Mouse (Mus musculus) neural tube, embryonic 11.5 days (tissue): ENCODE results near the gene Lexm. TPM values are rescaled to one million over a fixed set of nuclear protein-coding genes. Genes with fewer than 3 reads are reported as not detected.

Experiments
- ATAC-seq: fragments of 200-750 bp; cut with Nextera tagmentation; 2 replicates; pipeline ENCODE4 v1.8.0; 2017; ENCODE audit warnings: moderate number of reproducible peaks, mild to moderate bottlenecking, moderate TSS enrichment, moderate library complexity; ENCODE audit not compliant: insufficient read depth, low FRiP score, low TSS enrichment
- DNase-seq: peaks from one replicate; pipeline ENCODE4 v3.0.0-alpha.2; 2015; ENCODE audit warnings: low spot score
- H3K27ac ChIP-seq: fragments of 300-500 bp; sonication (generic); 2 replicates; pipeline ENCODE4 v1.5.1; 2014; ENCODE audit warnings: low read depth, mild to moderate bottlenecking, low read length
- H3K27me3 ChIP-seq: fragments of 300-500 bp; sonication (generic); 2 replicates; pipeline ENCODE4 v1.6.1; 2014; ENCODE audit warnings: mild to moderate bottlenecking, low read length, mixed read lengths; ENCODE audit not compliant: control insufficient read depth, insufficient read depth
- H3K36me3 ChIP-seq: fragments of 300-500 bp; sonication (generic); 2 replicates; pipeline ENCODE4 v1.6.1; 2014; ENCODE audit warnings: mild to moderate bottlenecking, low read length, moderate library complexity, mixed read lengths; ENCODE audit not compliant: control insufficient read depth, insufficient read depth
- H3K4me1 ChIP-seq: fragments of 300-500 bp; sonication (generic); 2 replicates; pipeline ENCODE4 v1.6.1; 2014; ENCODE audit warnings: low read length, mixed read lengths; ENCODE audit not compliant: control insufficient read depth, insufficient read depth
- H3K4me2 ChIP-seq: fragments of 300-500 bp; sonication (generic); 2 replicates; pipeline ENCODE4 v1.6.1; 2014; ENCODE audit warnings: low read depth, mild to moderate bottlenecking, moderate library complexity
- H3K4me3 ChIP-seq: fragments of 300-500 bp; sonication (generic); 2 replicates; pipeline ENCODE4 v1.5.1; 2014; ENCODE audit warnings: low read depth, low read length
- H3K9ac ChIP-seq: fragments of 300-500 bp; sonication (generic); 2 replicates; pipeline ENCODE4 v1.6.1; 2014; ENCODE audit warnings: mild to moderate bottlenecking, low read length
- H3K9me3 ChIP-seq: fragments of 300-500 bp; sonication (generic); 2 replicates; pipeline ENCODE4 v1.6.1; 2016; ENCODE audit warnings: low read length; ENCODE audit not compliant: control insufficient read depth
- WGBS: fragments of 180-500 bp; shearing (Covaris S2); extraction: QIAGEN DNeasy Blood & Tissue Kit; methylation state at CpG from one replicate; pipeline ENCODE4 v1.1.7; 2014; 5-methylcytosine and 5-hydroxymethylcytosine counted together
- polyA plus RNA-seq: library from polyadenylated mRNA; unstranded; fragments of >200 nt; fragmentation: Nextera tagmentation; extraction: Ambion mirVana; gene quantifications from 2 replicates; pipeline ENCODE4 v1.2.1, GENCODE M21; 2014

The Lexm gene
- polyA plus RNA-seq, 1 experiment from 2014 or later: 0.20 TPM

DNA sequence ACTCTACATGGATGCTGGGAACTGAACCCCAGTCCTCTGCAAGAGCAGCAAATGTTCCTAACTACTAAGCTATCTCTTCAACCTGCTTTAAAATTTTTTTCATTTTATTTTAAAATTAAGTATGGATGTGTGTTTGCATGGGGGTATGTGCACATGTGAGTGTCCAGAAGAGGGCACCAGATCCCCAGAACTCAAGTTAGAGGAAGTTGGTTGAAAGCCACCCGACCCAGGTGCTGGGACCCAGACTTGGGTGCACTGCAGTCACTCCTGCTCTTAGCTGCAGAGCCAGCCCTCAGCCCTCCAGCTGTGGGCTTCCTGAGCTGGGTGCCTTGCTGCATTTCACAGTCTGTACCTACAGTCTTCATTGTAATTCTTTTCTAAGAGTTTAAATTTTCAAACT is 17.6 kb downstream of the Lexm start:
- no peak overlapping the region for H3K4me2 ChIP-seq
- no peaks in the 10 kb centered on the region for H3K36me3 ChIP-seq
- H3K9me3 ChIP-seq: no peaks in the 10 kb centered on the region; the same call in 1 of the 2 replicates
- H3K27me3 ChIP-seq: no peaks in the 10 kb centered on the region
- H3K4me1 ChIP-seq: no peaks in the 10 kb centered on the region
- 69% methylated on average over 1 of the region's 1 CpGs for WGBS
- no peak for ATAC-seq
- no peak overlapping the region for H3K4me3 ChIP-seq
- H3K9ac ChIP-seq: no peak overlapping the region
- DNase-seq: no peak
- no peak overlapping the region for H3K27ac ChIP-seq

DNA sequence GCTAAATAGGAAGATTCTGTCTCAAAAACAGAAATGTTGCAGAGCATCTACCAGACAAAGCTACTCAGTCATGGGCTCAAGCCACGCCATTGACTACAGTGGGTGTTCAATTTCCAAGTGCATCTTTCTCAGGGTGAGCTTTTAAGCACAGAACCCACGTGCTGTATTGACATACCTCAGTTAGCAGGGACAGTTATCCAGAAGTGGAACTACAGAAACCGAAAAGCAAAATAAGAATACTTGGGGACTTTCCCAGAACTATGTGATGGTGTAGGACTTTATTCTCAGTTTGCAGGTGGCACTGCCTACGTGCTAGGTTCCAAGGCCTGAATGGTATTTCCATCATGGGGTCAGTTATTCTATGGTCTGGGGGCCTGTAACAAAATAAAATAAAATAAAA is 19.3 kb downstream of the Lexm start:
- WGBS: 81% methylated on average over 4 of the region's 4 CpGs
- Histone ChIP-seq H3K9ac (no peak overlapping the region), H3K4me1 (no peaks in the 10 kb centered on the region), H3K4me3 (no peak overlapping the region), H3K27ac (no peak overlapping the region), H3K9me3 (no peaks in the 10 kb centered on the region; the same call in 1 of the 2 replicates), H3K4me2 (no peak overlapping the region), H3K36me3 (no peaks in the 10 kb centered on the region), H3K27me3 (no peaks in the 10 kb centered on the region)
- no peak for ATAC-seq
- DNase-seq: no peak

DNA sequence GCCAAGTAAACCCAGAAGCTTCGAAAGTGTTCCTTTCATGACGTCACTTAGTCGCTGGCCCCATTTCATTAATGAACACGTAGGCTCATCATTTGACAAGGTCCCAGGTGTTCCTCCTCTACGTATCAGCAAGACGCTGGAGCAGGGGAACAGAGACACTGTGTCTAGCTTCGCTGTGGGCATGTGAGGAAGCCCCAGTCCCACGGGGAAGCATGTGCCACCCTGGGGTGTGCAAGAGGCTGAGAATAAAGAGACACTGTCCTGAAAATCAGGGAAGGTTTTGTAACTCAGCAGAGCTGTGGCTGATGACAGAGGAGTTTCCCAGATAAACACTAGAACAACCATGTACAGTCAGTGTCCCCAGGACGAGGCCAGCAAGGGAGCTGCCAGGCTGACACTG is 20.0 kb downstream of the Lexm start:
- Histone ChIP-seq H3K36me3 (no peaks in the 10 kb centered on the region), H3K9ac (no peak overlapping the region), H3K4me3 (no peak overlapping the region), H3K4me2 (no peak overlapping the region), H3K9me3 (no peaks in the 10 kb centered on the region; the same call in 1 of the 2 replicates), H3K4me1 (no peaks in the 10 kb centered on the region), H3K27me3 (no peaks in the 10 kb centered on the region), H3K27ac (no peak overlapping the region)
- WGBS: 82% methylated on average over 9 of the region's 9 CpGs
- DNase-seq (no peak), ATAC-seq (no peak)

DNA sequence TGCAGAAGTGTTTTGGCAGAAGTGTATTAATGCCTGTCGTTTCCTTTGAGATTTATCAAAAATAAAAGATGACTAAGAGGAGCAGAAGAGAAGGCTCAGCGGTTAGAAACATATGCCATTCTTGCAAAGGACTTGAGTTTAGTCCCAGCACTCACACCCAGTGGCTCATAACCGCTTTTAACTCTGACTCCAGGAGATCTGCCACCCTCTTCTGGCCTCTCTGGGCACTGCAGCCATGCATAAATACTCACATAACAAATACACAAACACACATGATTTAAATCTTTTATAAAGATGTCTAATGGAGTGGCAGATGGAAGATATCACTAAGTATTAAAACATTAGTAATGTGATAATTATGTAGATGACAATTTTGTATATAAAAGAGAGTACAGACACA is 20.8 kb downstream of the Lexm start:
- Histone ChIP-seq H3K27me3 (no peaks in the 10 kb centered on the region), H3K4me3 (no peak overlapping the region), H3K36me3 (no peaks in the 10 kb centered on the region), H3K9me3 (no peaks in the 10 kb centered on the region; the same call in 1 of the 2 replicates), H3K9ac (no peak overlapping the region), H3K4me1 (no peaks in the 10 kb centered on the region), H3K27ac (no peak overlapping the region), H3K4me2 (no peak overlapping the region)
- no peak for DNase-seq
- 64% methylated on average over 3 of the region's 3 CpGs for WGBS
- no peak for ATAC-seq

DNA sequence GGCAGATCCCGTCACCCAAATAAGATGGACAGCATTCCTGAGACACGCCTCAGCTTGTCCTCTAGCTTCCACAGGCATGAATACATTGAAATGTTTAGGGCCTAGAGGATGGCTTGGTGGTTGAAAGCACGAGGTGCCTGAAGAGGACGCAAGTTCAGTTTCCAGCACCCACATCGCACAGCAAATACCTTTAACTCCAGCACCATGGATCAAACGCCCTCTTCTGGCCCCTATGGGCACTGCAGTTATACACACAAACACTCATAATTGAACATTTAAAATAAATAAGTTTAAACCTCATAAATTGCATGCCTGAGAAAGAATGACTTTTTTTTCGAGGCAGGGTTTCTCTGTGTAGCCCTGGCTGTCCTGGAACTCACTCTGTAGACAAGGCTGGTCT is 23.4 kb downstream of the Lexm start:
- no peaks in the 10 kb centered on the region for H3K27me3 ChIP-seq
- no peak overlapping the region for H3K4me2 ChIP-seq
- no peak overlapping the region for H3K4me3 ChIP-seq
- DNase-seq (no peak), ATAC-seq (no peak)
- no peaks in the 10 kb centered on the region for H3K9me3 ChIP-seq
- H3K4me1 ChIP-seq: no peaks in the 10 kb centered on the region
- peaks cover 7% of the 10 kb centered on the region for H3K36me3 ChIP-seq
- 57% methylated on average over 7 of the region's 7 CpGs for WGBS
- no peak overlapping the region for H3K27ac ChIP-seq
- no peak overlapping the region for H3K9ac ChIP-seq

DNA sequence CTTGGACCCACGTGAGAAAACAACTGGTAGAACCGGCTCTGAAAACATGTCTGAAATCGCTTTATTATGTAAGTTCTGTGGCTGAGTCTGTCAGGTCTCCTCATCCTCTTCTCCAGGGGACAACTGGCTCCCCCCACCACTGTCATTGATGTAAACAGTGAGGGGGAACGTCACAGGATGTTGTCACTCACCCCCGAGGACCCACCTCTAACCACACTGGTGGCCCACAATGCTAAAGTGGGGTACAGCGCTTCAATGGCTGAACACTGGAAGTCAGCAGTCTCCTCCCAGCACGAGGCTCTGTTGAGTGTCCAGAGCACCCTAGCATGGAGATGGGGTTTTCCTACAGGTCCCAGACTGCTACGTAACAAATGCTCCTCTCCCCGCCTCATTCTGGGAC is 26.2 kb downstream of the Lexm start:
- no peak for ATAC-seq
- peaks cover 23% of the 10 kb centered on the region for H3K36me3 ChIP-seq
- no peak overlapping the region for H3K4me2 ChIP-seq

DNA sequence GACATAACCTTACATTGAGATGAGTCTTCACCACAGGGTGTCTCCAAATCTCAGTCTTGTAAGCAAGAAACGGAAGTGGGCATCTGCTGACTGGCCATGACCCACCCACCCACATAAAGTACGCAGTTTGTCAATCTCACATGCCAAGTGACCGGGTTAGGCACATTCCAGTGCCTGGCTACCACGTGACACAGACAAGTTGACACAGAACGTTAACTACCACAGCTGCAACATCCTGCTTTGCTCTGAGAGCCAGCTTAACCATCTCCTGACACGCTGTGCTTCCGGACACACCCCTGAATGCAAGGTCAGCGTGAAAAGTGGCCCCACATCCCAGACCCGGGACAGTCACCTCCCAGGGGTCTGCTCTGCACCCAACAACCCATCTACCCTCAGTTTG is 26.9 kb downstream of the Lexm start:
- no peak for DNase-seq
- H3K27me3 ChIP-seq: no peaks in the 10 kb centered on the region
- H3K4me2 ChIP-seq: no peak overlapping the region
- WGBS: 78% methylated on average over 9 of the region's 9 CpGs
- H3K36me3 ChIP-seq: peaks cover 25% of the 10 kb centered on the region
- no peak overlapping the region for H3K27ac ChIP-seq
- no peak for ATAC-seq
- H3K4me1 ChIP-seq: no peaks in the 10 kb centered on the region
- no peak overlapping the region for H3K4me3 ChIP-seq
- H3K9ac ChIP-seq: no peak overlapping the region
- H3K9me3 ChIP-seq: no peaks in the 10 kb centered on the region

More for the DNA sequence above, 26.2 kb downstream of the Lexm start:
- no peaks in the 10 kb centered on the region for H3K4me1 ChIP-seq
- H3K4me3 ChIP-seq: no peak overlapping the region
- H3K27ac ChIP-seq: no peak overlapping the region
- H3K9me3 ChIP-seq: no peaks in the 10 kb centered on the region
- no peak overlapping the region for H3K9ac ChIP-seq
- no peaks in the 10 kb centered on the region for H3K27me3 ChIP-seq
- no peak for DNase-seq
- 86% methylated on average over 9 of the region's 9 CpGs for WGBS

DNA sequence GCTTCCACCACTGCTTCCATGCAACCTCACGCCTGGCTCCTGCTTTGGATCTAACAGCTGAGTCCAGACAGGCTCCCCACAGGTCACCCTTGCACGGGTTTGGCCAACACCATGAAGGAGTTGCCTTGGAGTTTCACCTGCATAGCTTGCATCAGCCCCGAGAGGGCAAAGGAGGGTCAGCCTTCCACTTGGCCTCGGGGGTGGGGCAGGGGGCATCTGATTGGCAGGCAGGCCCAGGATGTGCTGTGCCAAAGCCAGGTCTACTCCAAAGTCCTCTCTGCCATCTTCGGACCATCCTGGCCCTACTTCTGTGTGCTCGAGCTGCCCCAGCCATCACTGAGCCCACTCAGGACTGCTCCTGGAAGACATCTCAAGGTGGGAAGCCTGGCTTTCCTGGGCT is 30.0 kb downstream of the Lexm start:
- Histone ChIP-seq H3K27me3 (no peaks in the 10 kb centered on the region), H3K36me3 (peaks cover 34% of the 10 kb centered on the region), H3K4me3 (no peak overlapping the region), H3K27ac (no peak overlapping the region), H3K9me3 (no peaks in the 10 kb centered on the region), H3K4me2 (no peak overlapping the region), H3K4me1 (no peaks in the 10 kb centered on the region), H3K9ac (no peak overlapping the region)
- DNase-seq (no peak), ATAC-seq (no peak)
- WGBS: 92% methylated on average over 6 of the region's 6 CpGs

DNA sequence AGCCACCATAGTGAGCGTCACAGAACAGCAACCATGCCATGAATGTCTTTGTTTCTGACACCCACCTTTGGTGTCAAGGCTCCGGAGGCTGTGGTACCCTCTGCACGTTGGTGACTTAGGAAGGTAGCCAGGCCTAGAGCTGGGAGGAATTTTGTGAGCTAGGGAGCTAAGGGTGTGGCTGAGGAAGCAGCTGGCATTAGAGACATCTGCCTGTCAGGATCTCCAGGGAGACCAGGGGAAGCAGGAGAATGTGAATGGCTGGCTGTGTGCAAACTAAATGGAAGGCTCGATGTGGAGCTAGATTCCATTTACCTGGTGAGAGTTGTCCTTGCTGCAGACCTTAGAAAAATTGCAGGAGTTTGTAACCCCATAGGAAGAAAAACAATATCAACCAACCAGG is 32.4 kb downstream of the Lexm start:
- no peaks in the 10 kb centered on the region for H3K4me1 ChIP-seq
- no peaks in the 10 kb centered on the region for H3K27me3 ChIP-seq
- H3K4me2 ChIP-seq: no peak overlapping the region
- DNase-seq: no peak
- ATAC-seq: no peak
- 89% methylated on average over 4 of the region's 4 CpGs for WGBS
- no peak overlapping the region for H3K27ac ChIP-seq
- H3K9me3 ChIP-seq: no peaks in the 10 kb centered on the region
- H3K4me3 ChIP-seq: no peak overlapping the region
- peaks cover 39% of the 10 kb centered on the region for H3K36me3 ChIP-seq
- no peak overlapping the region for H3K9ac ChIP-seq
